Mouse (Mus musculus): ENCODE data around the gene Erv3. TPM values are rescaled to one million over a fixed set of nuclear protein-coding genes. Genes with fewer than 3 reads are reported as not detected.

Erv3 gene
- total RNA-seq, 1 experiment from 2014 or later, result not detected

Other genes with a start within 250 kb of the Erv3 start
- 2.1 and 2.2 TPM in 2 replicates for gene Prnp, start 50.2 kb upstream of the Erv3 start, total RNA-seq (2017)
- not detected in 2 replicates for gene Prn, start 50.2 kb upstream of the Erv3 start, total RNA-seq (2017)
- 0.23 TPM in 1 of 2 replicates, not detected in the other for gene Prnd, start 91.1 kb upstream of the Erv3 start, total RNA-seq (2017)
- gene Rassf2, start 170.5 kb upstream of the Erv3 start, total RNA-seq (2017), result 193 and 210 TPM in 2 replicates

All from neutrophil, adult 5-6 weeks (primary cell).